Mouse (Mus musculus): ENCODE data around the gene Palm3. TPM values are rescaled to one million over a fixed set of nuclear protein-coding genes. Genes with fewer than 3 reads are reported as not detected.

Palm3 gene
- polyA plus RNA-seq, 1 experiment from 2014 or later, result 3.6 TPM

DNA sequence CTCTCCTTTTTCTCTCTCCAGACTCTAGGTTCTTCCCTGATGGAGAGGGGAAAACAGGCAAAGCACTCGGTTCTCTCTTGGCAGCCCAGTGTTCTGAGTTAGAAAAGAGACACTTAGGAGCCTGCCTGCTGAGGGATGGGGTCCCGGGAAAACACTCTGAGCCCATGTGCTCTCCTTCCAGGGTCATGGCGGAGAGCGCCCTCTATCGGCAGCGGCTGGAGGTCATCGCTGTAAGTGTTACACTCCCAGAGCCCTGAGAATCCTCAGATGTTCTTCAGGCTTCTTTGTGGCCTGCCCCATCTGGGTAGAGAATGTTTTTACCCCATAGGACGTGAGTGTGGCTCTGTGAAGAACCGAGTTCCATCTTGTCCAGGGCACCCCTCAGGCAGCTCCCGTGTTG, 2.9 kb downstream of the Palm3 start:
- peaks cover 5% of the 10 kb centered on the region; the same call in 1 of the 2 replicates for H3K4me1 ChIP-seq (ENCODE audit: control insufficient read depth, insufficient read depth, low read length)
- DNase-seq (ENCODE audit: low spot score), result no peak

GRCm38 (mm10) chr8:84025863-84026262, 4.6 kb downstream of the Palm3 start:
- Histone ChIP-seq H3K27ac (replicated peaks; ENCODE audit: low read depth, low read length) (no peak overlapping the region), H3K9ac (ENCODE audit: low read depth, low read length) (peak overlapping the region; percentile 60), H3K36me3 (ENCODE audit: control insufficient read depth, insufficient read depth, low read length) (no peaks in the 10 kb centered on the region), H3K27me3 (replicated peaks; ENCODE audit: control insufficient read depth, insufficient read depth, low read length) (0 out of 2 replicates have a peak, but pooled peaks cover 7% of the 10 kb centered on the region), H3K4me3 (ENCODE audit: low read depth, low read length) (peak overlapping the region; percentile 49), H3K4me1 (ENCODE audit: control insufficient read depth, insufficient read depth, low read length) (peaks cover 5% of the 10 kb centered on the region; the same call in 1 of the 2 replicates), H3K4me2 (ENCODE audit: low read depth, low read length) (peak overlapping the region; percentile 82), H3K9me3 (ENCODE audit: control insufficient read depth, low read length) (no peaks in the 10 kb centered on the region)
- peak; percentile 85 for ATAC-seq (ENCODE audit: low read depth)
- 1% methylated on average over 32 of the region's 41 CpGs for WGBS
- peak; percentile 90 for DNase-seq (ENCODE audit: low spot score)

More for the DNA sequence above, 2.9 kb downstream of the Palm3 start:
- no peak overlapping the region for H3K9ac ChIP-seq (ENCODE audit: low read depth, low read length)
- ATAC-seq (ENCODE audit: low read depth), result no peak
- H3K36me3 ChIP-seq (ENCODE audit: control insufficient read depth, insufficient read depth, low read length), result no peaks in the 10 kb centered on the region
- H3K9me3 ChIP-seq (ENCODE audit: control insufficient read depth, low read length), result no peaks in the 10 kb centered on the region
- no peak overlapping the region for H3K27ac ChIP-seq (replicated peaks; ENCODE audit: low read depth, low read length)
- 0 out of 2 replicates have a peak, but pooled peaks cover 7% of the 10 kb centered on the region for H3K27me3 ChIP-seq (replicated peaks; ENCODE audit: control insufficient read depth, insufficient read depth, low read length)
- no peak overlapping the region for H3K4me3 ChIP-seq (ENCODE audit: low read depth, low read length)
- no peak overlapping the region for H3K4me2 ChIP-seq (ENCODE audit: low read depth, low read length)
- WGBS, result 21% methylated on average over 10 of the region's 10 CpGs

DNA sequence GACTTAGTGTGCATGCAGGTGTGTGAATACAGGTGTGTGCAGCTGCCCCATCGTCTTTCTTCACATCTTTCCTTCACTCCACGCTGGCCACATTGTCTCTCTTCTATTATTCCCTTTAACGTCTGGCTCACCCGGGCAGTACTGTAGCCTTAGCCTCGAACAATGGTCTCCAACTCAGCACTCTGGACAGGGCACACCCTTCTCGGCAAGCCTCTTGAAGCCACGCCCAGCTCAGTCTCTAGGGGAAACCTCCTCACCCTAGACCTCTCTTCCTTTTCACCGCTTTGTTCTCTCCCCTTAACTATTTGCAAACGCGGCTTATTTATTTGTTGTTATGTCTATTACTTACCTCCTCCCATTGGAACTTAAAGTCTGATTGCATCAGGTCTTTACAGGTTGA, 6.2 kb downstream of the Palm3 start:
- Histone ChIP-seq H3K9ac (ENCODE audit: low read depth, low read length) (no peak overlapping the region), H3K4me3 (ENCODE audit: low read depth, low read length) (no peak overlapping the region), H3K36me3 (ENCODE audit: control insufficient read depth, insufficient read depth, low read length) (no peaks in the 10 kb centered on the region), H3K9me3 (ENCODE audit: control insufficient read depth, low read length) (no peaks in the 10 kb centered on the region), H3K27me3 (replicated peaks; ENCODE audit: control insufficient read depth, insufficient read depth, low read length) (no peaks in the 10 kb centered on the region), H3K27ac (replicated peaks; ENCODE audit: low read depth, low read length) (no peak overlapping the region), H3K4me1 (ENCODE audit: control insufficient read depth, insufficient read depth, low read length) (no peaks in the 10 kb centered on the region; the same call in 1 of the 2 replicates), H3K4me2 (ENCODE audit: low read depth, low read length) (no peak overlapping the region)
- WGBS, result 14% methylated on average over 10 of the region's 10 CpGs
- no peak for ATAC-seq (ENCODE audit: low read depth)
- DNase-seq (ENCODE audit: low spot score), result no peak

DNA sequence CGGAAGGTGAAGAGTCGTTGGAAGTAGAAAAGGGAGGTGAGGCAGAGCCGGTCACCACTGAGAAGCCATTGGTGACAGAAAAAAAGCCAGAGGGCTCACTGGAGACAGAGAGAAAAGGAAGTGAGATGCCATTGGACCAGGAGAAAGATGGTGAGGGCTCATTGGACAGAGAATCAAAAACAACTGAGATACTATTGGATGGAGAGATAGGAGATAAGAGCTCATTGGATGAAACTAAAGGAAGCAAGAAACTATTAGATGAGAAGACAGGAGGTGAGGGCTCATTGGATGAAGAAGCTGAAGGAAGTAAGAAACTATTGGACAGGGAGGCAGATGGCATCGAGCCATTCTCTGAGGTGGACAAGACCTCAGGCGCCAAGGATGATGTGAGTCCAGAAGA, 8.0 kb downstream of the Palm3 start:
- Histone ChIP-seq H3K4me2 (ENCODE audit: low read depth, low read length) (no peak overlapping the region), H3K9me3 (ENCODE audit: control insufficient read depth, low read length) (no peaks in the 10 kb centered on the region), H3K4me3 (ENCODE audit: low read depth, low read length) (no peak overlapping the region), H3K36me3 (ENCODE audit: control insufficient read depth, insufficient read depth, low read length) (no peaks in the 10 kb centered on the region), H3K27me3 (replicated peaks; ENCODE audit: control insufficient read depth, insufficient read depth, low read length) (no peaks in the 10 kb centered on the region), H3K27ac (replicated peaks; ENCODE audit: low read depth, low read length) (no peak overlapping the region), H3K4me1 (ENCODE audit: control insufficient read depth, insufficient read depth, low read length) (no peaks in the 10 kb centered on the region; the same call in 1 of the 2 replicates), H3K9ac (ENCODE audit: low read depth, low read length) (no peak overlapping the region)
- DNase-seq (ENCODE audit: low spot score) (no peak), ATAC-seq (ENCODE audit: low read depth) (no peak)
- WGBS, result 87% methylated on average over 5 of the region's 5 CpGs

DNA sequence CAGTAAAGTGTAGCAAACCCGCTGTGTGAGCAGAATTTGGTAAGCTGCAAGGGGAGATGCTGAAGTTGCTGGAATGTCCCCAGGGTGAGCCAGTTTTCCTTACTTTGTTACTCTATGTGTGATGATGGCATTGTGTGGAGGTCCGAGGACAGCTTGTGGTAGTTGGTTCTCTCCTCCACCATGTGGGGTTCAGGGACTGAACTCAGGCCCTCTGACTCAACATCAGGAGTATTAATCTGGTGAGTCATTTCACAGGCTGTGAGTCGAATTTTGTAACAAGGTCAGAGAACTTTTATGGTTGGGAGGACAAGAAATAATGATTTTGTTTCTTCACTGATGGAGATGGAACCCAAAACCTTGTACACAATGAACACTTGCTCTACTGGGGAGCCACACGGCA, 11.5 kb downstream of the Palm3 start:
- H3K27ac ChIP-seq (replicated peaks; ENCODE audit: low read depth, low read length), result no peak overlapping the region
- 76% methylated on average over 4 of the region's 4 CpGs for WGBS
- H3K36me3 ChIP-seq (ENCODE audit: control insufficient read depth, insufficient read depth, low read length), result no peaks in the 10 kb centered on the region
- H3K27me3 ChIP-seq (replicated peaks; ENCODE audit: control insufficient read depth, insufficient read depth, low read length), result no peaks in the 10 kb centered on the region
- no peak overlapping the region for H3K4me2 ChIP-seq (ENCODE audit: low read depth, low read length)
- no peaks in the 10 kb centered on the region for H3K9me3 ChIP-seq (ENCODE audit: control insufficient read depth, low read length)
- H3K4me3 ChIP-seq (ENCODE audit: low read depth, low read length), result no peak overlapping the region
- no peak overlapping the region for H3K9ac ChIP-seq (ENCODE audit: low read depth, low read length)
- ATAC-seq (ENCODE audit: low read depth), result no peak
- DNase-seq (ENCODE audit: low spot score), result no peak
- no peaks in the 10 kb centered on the region for H3K4me1 ChIP-seq (ENCODE audit: control insufficient read depth, insufficient read depth, low read length)

GRCm38 (mm10) chr8:84038015-84038414, 16.7 kb downstream of the Palm3 start:
- Histone ChIP-seq H3K4me2 (ENCODE audit: low read depth, low read length) (no peak overlapping the region), H3K9ac (ENCODE audit: low read depth, low read length) (no peak overlapping the region), H3K4me1 (ENCODE audit: control insufficient read depth, insufficient read depth, low read length) (peaks cover 5% of the 10 kb centered on the region; the same call in 1 of the 2 replicates), H3K9me3 (ENCODE audit: control insufficient read depth, low read length) (no peaks in the 10 kb centered on the region), H3K27ac (replicated peaks; ENCODE audit: low read depth, low read length) (no peak overlapping the region), H3K36me3 (ENCODE audit: control insufficient read depth, insufficient read depth, low read length) (no peaks in the 10 kb centered on the region), H3K27me3 (replicated peaks; ENCODE audit: control insufficient read depth, insufficient read depth, low read length) (peaks cover 27% of the 10 kb centered on the region), H3K4me3 (ENCODE audit: low read depth, low read length) (no peak overlapping the region)
- ATAC-seq (ENCODE audit: low read depth) (no peak), DNase-seq (ENCODE audit: low spot score) (no peak)
- 62% methylated on average over 5 of the region's 5 CpGs for WGBS

GRCm38 (mm10) chr8:84039050-84039449, 17.8 kb downstream of the Palm3 start:
- no peak overlapping the region for H3K9ac ChIP-seq (ENCODE audit: low read depth, low read length)
- H3K27ac ChIP-seq (replicated peaks; ENCODE audit: low read depth, low read length), result no peak overlapping the region
- peak; percentile 26; the same call in 1 of the 2 replicates for ATAC-seq (ENCODE audit: low read depth)
- no peaks in the 10 kb centered on the region for H3K9me3 ChIP-seq (ENCODE audit: control insufficient read depth, low read length)
- peaks cover 38% of the 10 kb centered on the region for H3K27me3 ChIP-seq (replicated peaks; ENCODE audit: control insufficient read depth, insufficient read depth, low read length)
- peaks cover 5% of the 10 kb centered on the region; the same call in 1 of the 2 replicates for H3K4me1 ChIP-seq (ENCODE audit: control insufficient read depth, insufficient read depth, low read length)
- H3K4me3 ChIP-seq (ENCODE audit: low read depth, low read length), result no peak overlapping the region
- no peak overlapping the region for H3K4me2 ChIP-seq (ENCODE audit: low read depth, low read length)
- WGBS, result 3% methylated on average over 5 of the region's 5 CpGs
- DNase-seq (ENCODE audit: low spot score), result peak; percentile 85
- no peaks in the 10 kb centered on the region for H3K36me3 ChIP-seq (ENCODE audit: control insufficient read depth, insufficient read depth, low read length)

- 5% methylated on average over 34 of the region's 40 CpGs for WGBS
- 0 out of 2 replicates have a peak, but pooled peaks have one; percentile 50 for ATAC-seq (ENCODE audit: low read depth)
- peaks cover 57% of the 10 kb centered on the region for H3K27me3 ChIP-seq (replicated peaks; ENCODE audit: control insufficient read depth, insufficient read depth, low read length)
Observed at GRCm38 (mm10) chr8:84042066-84042947, 21.0 kb downstream of the Palm3 start, which contains the start of gene Il27ra. Gene Il27ra, minus strand, starts transcription at chr8:84042589.

More at GRCm38 (mm10) chr8:84042066-84042947, 21.0 kb downstream of the Palm3 start, which contains the start of gene Il27ra:
- Histone ChIP-seq H3K9me3 (ENCODE audit: control insufficient read depth, low read length) (no peaks in the 10 kb centered on the region), H3K4me1 (ENCODE audit: control insufficient read depth, insufficient read depth, low read length) (peaks cover 5% of the 10 kb centered on the region; the same call in 1 of the 2 replicates), H3K4me3 (ENCODE audit: low read depth, low read length) (peak within 1 kb of the TSS; percentile 45), H3K9ac (ENCODE audit: low read depth, low read length) (peak within 1 kb of the TSS; percentile 58), H3K36me3 (ENCODE audit: control insufficient read depth, insufficient read depth, low read length) (no peaks in the 10 kb centered on the region), H3K4me2 (ENCODE audit: low read depth, low read length) (peak within 1 kb of the TSS; percentile 79), H3K27ac (replicated peaks; ENCODE audit: low read depth, low read length) (no peak within 1 kb of the TSS)
- DNase-seq (ENCODE audit: low spot score), result peak; percentile 72

All from embryonic facial prominence, embryonic 14.5 days (tissue).